Mouse (Mus musculus): ENCODE measurements around the gene Maf.

GRCm38 (mm10) chr8:115741964-115742363, 34.4 kb upstream of the Maf start:
- TF ChIP-seq POLR2A (IDR thresholded peaks at IDR 0.05; ENCODE audit: insufficient read depth, low read depth, low read length) (no peak), CTCF (IDR thresholded peaks at IDR 0.05; ENCODE audit: insufficient read depth, low read depth, low read length) (no peak)

Measured in olfactory bulb, adult 2 months (tissue).